Mouse (Mus musculus): ENCODE measurements around the gene Rps3a1. TPM values are rescaled to one million over a fixed set of nuclear protein-coding genes. Genes with fewer than 3 reads are reported as not detected.

Rps3a1 gene
- 1,494 and 1,548 TPM in 2 replicates for polyA plus RNA-seq (2014; fragmentation: Nextera tagmentation; extraction: Ambion mirVana)

GRCm38 (mm10) chr3:86142263-86142933 lies at the start of gene Rps3a1:
TSS of gene Rps3a1 (minus strand) at chr3:86142702.
- H3K27ac ChIP-seq (ENCODE audit: low read length) = peak within 1 kb of the TSS; percentile 91
- H3K36me3 ChIP-seq (ENCODE audit: control insufficient read depth, insufficient read depth, low read length) = peaks cover 33% of the 10 kb centered on the region
- H3K4me2 ChIP-seq (replicated peaks; ENCODE audit: low read depth, low read length) = peak within 1 kb of the TSS; percentile 86
- peak; percentile 91 for ATAC-seq (ENCODE audit: insufficient number of reproducible peaks, insufficient read depth, low FRiP score, low read depth)
- peak within 1 kb of the TSS; percentile 98 for H3K4me3 ChIP-seq (ENCODE audit: low read depth, low read length)
- H3K9me3 ChIP-seq (ENCODE audit: control insufficient read depth, low read depth, low read length) = no peaks in the 10 kb centered on the region
- peaks cover 8% of the 10 kb centered on the region; the same call in 1 of the 2 replicates for H3K4me1 ChIP-seq (ENCODE audit: control insufficient read depth, insufficient read depth, low read length)
- H3K9ac ChIP-seq (replicated peaks; ENCODE audit: low read depth, low read length) = peak within 1 kb of the TSS; percentile 100
- WGBS = under 1% methylated on average over 75 of the region's 77 CpGs
- H3K27me3 ChIP-seq (ENCODE audit: control insufficient read depth, insufficient read depth, low read length) = no peaks in the 10 kb centered on the region

- H3K27ac ChIP-seq (ENCODE audit: low read length) = no peak overlapping the region
- 50% methylated on average over 5 of the region's 5 CpGs for WGBS
- no peak for ATAC-seq (ENCODE audit: insufficient number of reproducible peaks, insufficient read depth, low FRiP score, low read depth)
These were observed 45.4 kb upstream of the Rps3a1 start for GRCm38 (mm10) chr3:86187736-86188389.

GRCm38 (mm10) chr3:86184546-86184945 lies 42.0 kb upstream of the Rps3a1 start:
- H3K27me3 ChIP-seq (ENCODE audit: control insufficient read depth, insufficient read depth, low read length) = no peaks in the 10 kb centered on the region
- H3K36me3 ChIP-seq (ENCODE audit: control insufficient read depth, insufficient read depth, low read length) = no peaks in the 10 kb centered on the region
- no peak overlapping the region for H3K9ac ChIP-seq (replicated peaks; ENCODE audit: low read depth, low read length)
- no peaks in the 10 kb centered on the region for H3K4me1 ChIP-seq (ENCODE audit: control insufficient read depth, insufficient read depth, low read length)
- ATAC-seq (ENCODE audit: insufficient number of reproducible peaks, insufficient read depth, low FRiP score, low read depth) = no peak
- H3K9me3 ChIP-seq (ENCODE audit: control insufficient read depth, low read depth, low read length) = no peaks in the 10 kb centered on the region
- WGBS = 83% methylated on average over 7 of the region's 7 CpGs
- no peak overlapping the region for H3K27ac ChIP-seq (ENCODE audit: low read length)
- no peak overlapping the region for H3K4me3 ChIP-seq (ENCODE audit: low read depth, low read length)
- H3K4me2 ChIP-seq (replicated peaks; ENCODE audit: low read depth, low read length) = no peak overlapping the region

More at GRCm38 (mm10) chr3:86187736-86188389, 45.4 kb upstream of the Rps3a1 start:
- Histone ChIP-seq H3K4me1 (ENCODE audit: control insufficient read depth, insufficient read depth, low read length) (no peaks in the 10 kb centered on the region), H3K9ac (replicated peaks; ENCODE audit: low read depth, low read length) (no peak overlapping the region), H3K9me3 (ENCODE audit: control insufficient read depth, low read depth, low read length) (no peaks in the 10 kb centered on the region), H3K4me3 (ENCODE audit: low read depth, low read length) (no peak overlapping the region), H3K4me2 (replicated peaks; ENCODE audit: low read depth, low read length) (no peak overlapping the region), H3K27me3 (ENCODE audit: control insufficient read depth, insufficient read depth, low read length) (no peaks in the 10 kb centered on the region), H3K36me3 (ENCODE audit: control insufficient read depth, insufficient read depth, low read length) (no peaks in the 10 kb centered on the region)

GRCm38 (mm10) chr3:86181107-86181506 lies 38.6 kb upstream of the Rps3a1 start:
- Histone ChIP-seq H3K27ac (ENCODE audit: low read length) (no peak overlapping the region), H3K36me3 (ENCODE audit: control insufficient read depth, insufficient read depth, low read length) (no peaks in the 10 kb centered on the region), H3K9me3 (ENCODE audit: control insufficient read depth, low read depth, low read length) (no peaks in the 10 kb centered on the region), H3K27me3 (ENCODE audit: control insufficient read depth, insufficient read depth, low read length) (no peaks in the 10 kb centered on the region), H3K9ac (replicated peaks; ENCODE audit: low read depth, low read length) (no peak overlapping the region), H3K4me3 (ENCODE audit: low read depth, low read length) (no peak overlapping the region), H3K4me1 (ENCODE audit: control insufficient read depth, insufficient read depth, low read length) (no peaks in the 10 kb centered on the region), H3K4me2 (replicated peaks; ENCODE audit: low read depth, low read length) (no peak overlapping the region)
- ATAC-seq (ENCODE audit: insufficient number of reproducible peaks, insufficient read depth, low FRiP score, low read depth) = no peak
- 59% methylated on average over 5 of the region's 5 CpGs for WGBS

GRCm38 (mm10) chr3:86179714-86180113 lies 37.2 kb upstream of the Rps3a1 start:
- no peaks in the 10 kb centered on the region for H3K36me3 ChIP-seq (ENCODE audit: control insufficient read depth, insufficient read depth, low read length)
- no peaks in the 10 kb centered on the region for H3K27me3 ChIP-seq (ENCODE audit: control insufficient read depth, insufficient read depth, low read length)
- H3K4me2 ChIP-seq (replicated peaks; ENCODE audit: low read depth, low read length) = no peak overlapping the region
- no peak overlapping the region for H3K27ac ChIP-seq (ENCODE audit: low read length)
- H3K4me3 ChIP-seq (ENCODE audit: low read depth, low read length) = no peak overlapping the region
- H3K9me3 ChIP-seq (ENCODE audit: control insufficient read depth, low read depth, low read length) = no peaks in the 10 kb centered on the region
- WGBS = 78% methylated on average over 7 of the region's 7 CpGs
- no peaks in the 10 kb centered on the region for H3K4me1 ChIP-seq (ENCODE audit: control insufficient read depth, insufficient read depth, low read length)
- no peak overlapping the region for H3K9ac ChIP-seq (replicated peaks; ENCODE audit: low read depth, low read length)
- no peak for ATAC-seq (ENCODE audit: insufficient number of reproducible peaks, insufficient read depth, low FRiP score, low read depth)

GRCm38 (mm10) chr3:86168841-86169425 lies 26.4 kb upstream of the Rps3a1 start:
- Histone ChIP-seq H3K36me3 (ENCODE audit: control insufficient read depth, insufficient read depth, low read length) (no peaks in the 10 kb centered on the region), H3K9ac (replicated peaks; ENCODE audit: low read depth, low read length) (no peak overlapping the region), H3K4me1 (ENCODE audit: control insufficient read depth, insufficient read depth, low read length) (no peaks in the 10 kb centered on the region), H3K27ac (ENCODE audit: low read length) (no peak overlapping the region), H3K27me3 (ENCODE audit: control insufficient read depth, insufficient read depth, low read length) (no peaks in the 10 kb centered on the region), H3K4me2 (replicated peaks; ENCODE audit: low read depth, low read length) (no peak overlapping the region), H3K4me3 (ENCODE audit: low read depth, low read length) (no peak overlapping the region), H3K9me3 (ENCODE audit: control insufficient read depth, low read depth, low read length) (no peaks in the 10 kb centered on the region)
- ATAC-seq (ENCODE audit: insufficient number of reproducible peaks, insufficient read depth, low FRiP score, low read depth) = no peak
- 72% methylated on average over 8 of the region's 8 CpGs for WGBS

- Histone ChIP-seq H3K27ac (ENCODE audit: low read length) (no peak overlapping the region), H3K4me3 (ENCODE audit: low read depth, low read length) (no peak overlapping the region), H3K9me3 (ENCODE audit: control insufficient read depth, low read depth, low read length) (no peaks in the 10 kb centered on the region), H3K9ac (replicated peaks; ENCODE audit: low read depth, low read length) (no peak overlapping the region), H3K4me2 (replicated peaks; ENCODE audit: low read depth, low read length) (no peak overlapping the region), H3K27me3 (ENCODE audit: control insufficient read depth, insufficient read depth, low read length) (no peaks in the 10 kb centered on the region), H3K4me1 (ENCODE audit: control insufficient read depth, insufficient read depth, low read length) (no peaks in the 10 kb centered on the region), H3K36me3 (ENCODE audit: control insufficient read depth, insufficient read depth, low read length) (no peaks in the 10 kb centered on the region)
- WGBS = 56% methylated on average over 9 of the region's 9 CpGs
- ATAC-seq (ENCODE audit: insufficient number of reproducible peaks, insufficient read depth, low FRiP score, low read depth) = no peak
These were observed 7.0 kb upstream of the Rps3a1 start for GRCm38 (mm10) chr3:86149521-86149920.

GRCm38 (mm10) chr3:86149063-86149462 lies 6.6 kb upstream of the Rps3a1 start:
- WGBS = 81% methylated on average over 6 of the region's 6 CpGs

More at GRCm38 (mm10) chr3:86149063-86149462, 6.6 kb upstream of the Rps3a1 start:
- H3K4me1 ChIP-seq (ENCODE audit: control insufficient read depth, insufficient read depth, low read length) = no peaks in the 10 kb centered on the region
- H3K4me3 ChIP-seq (ENCODE audit: low read depth, low read length) = no peak overlapping the region
- H3K36me3 ChIP-seq (ENCODE audit: control insufficient read depth, insufficient read depth, low read length) = no peaks in the 10 kb centered on the region
- ATAC-seq (ENCODE audit: insufficient number of reproducible peaks, insufficient read depth, low FRiP score, low read depth) = no peak
- no peaks in the 10 kb centered on the region for H3K9me3 ChIP-seq (ENCODE audit: control insufficient read depth, low read depth, low read length)
- no peak overlapping the region for H3K9ac ChIP-seq (replicated peaks; ENCODE audit: low read depth, low read length)
- H3K27ac ChIP-seq (ENCODE audit: low read length) = no peak overlapping the region
- H3K4me2 ChIP-seq (replicated peaks; ENCODE audit: low read depth, low read length) = no peak overlapping the region
- H3K27me3 ChIP-seq (ENCODE audit: control insufficient read depth, insufficient read depth, low read length) = no peaks in the 10 kb centered on the region

Measured in stomach, embryonic 14.5 days (tissue).